Mouse (Mus musculus) frontal cortex, postnatal 14 days (tissue): Measurements from ENCODE around the gene Efcab2.
A peak's percentile ranks its signal among the peaks of the same experiment; 100 is the strongest.

Experiments used
- DNase-seq, 2 experiments: peaks; one replicate each; pipeline ENCODE4 v3.0.0; 2022; ENCODE audit warnings: low spot score in 2 of 2

Gene Efcab2

DNA sequence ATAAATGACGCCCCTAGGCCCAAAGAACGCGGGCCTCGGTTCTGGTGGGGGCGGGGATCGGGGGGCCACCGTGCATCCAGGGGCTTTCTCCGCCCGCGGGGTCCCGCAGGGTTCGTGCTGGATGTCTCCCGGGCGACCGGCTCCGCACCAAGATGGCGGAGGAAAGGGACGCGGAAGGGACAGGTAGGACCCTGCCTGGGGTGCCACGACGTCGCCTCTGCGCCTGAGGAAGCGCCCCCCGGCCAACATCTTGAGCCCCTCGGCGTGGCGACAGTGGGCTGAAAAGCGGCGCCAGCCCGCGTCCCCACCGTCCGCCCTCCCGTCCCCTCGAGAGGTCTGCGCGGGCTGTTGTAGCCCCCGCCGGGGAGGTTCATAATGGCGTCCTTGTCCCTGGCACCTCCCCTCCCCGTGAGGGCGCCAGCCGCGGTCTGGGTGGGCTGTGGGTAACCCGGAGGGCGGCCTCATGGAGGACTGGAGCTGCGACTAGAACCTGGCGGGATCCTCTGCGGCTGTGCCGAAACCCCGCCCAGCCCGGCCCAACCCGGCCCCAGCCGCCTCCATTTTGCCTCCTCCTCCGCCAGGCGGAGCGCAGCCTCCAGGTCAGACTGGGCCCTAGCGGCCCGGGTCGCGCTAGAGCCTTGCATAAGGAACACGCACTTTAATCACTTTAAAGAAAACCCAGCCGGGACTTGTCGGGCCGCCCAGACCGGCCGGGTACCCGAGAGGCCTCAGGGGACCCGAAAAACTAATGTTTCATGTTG is at the start of gene Efcab2:
TSS of gene Efcab2 (plus strand) at position 135 of the 761 bp plus-strand sequence.
- peak; percentile 75 to 78 for DNase-seq

DNA sequence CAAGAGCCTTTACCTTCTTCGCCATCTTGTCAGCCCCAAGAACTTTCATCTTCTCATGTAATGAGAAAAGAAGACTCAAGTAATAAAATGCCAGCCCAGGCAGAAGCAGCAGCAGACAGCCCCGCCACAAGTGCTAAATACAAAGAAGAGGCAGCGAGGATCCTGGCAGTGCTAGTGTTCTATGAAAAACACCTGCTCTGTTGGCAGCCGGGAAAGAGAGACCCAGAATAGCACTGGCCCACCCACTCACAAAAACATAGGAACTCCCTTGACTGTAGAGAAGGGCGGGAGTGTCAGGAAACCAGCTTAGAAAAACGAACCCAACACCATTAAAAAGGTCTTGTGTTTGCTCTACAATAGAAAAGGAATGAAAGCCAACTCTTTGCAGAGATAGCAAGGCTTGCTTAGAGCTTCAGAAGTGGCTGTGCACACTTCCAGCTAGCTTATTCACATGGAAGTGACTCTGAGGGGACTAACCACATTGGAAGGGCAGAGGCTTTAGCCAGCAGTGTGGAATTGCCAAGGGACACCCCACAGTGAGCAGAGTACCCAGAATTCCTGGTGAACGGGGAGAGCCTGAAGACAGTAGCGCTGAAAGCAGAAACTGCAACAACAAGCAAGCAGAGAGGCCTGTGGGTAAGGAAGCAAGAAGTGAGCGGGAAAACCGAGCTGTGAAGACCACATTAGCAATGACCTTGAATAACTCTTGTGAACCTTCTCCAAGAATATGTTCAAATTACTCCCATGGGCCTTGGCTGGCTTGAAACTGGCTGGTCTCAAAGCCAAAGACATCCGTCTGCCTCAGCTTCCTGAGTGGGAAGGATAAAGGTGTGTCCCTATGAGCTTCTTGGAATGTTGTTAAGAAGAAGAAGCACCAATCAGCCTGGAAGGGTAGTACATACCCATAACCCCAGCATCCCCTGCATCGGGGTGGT is 47.8 kb upstream of the Efcab2 start:
- peak; percentile 42 to 67 for DNase-seq

DNA sequence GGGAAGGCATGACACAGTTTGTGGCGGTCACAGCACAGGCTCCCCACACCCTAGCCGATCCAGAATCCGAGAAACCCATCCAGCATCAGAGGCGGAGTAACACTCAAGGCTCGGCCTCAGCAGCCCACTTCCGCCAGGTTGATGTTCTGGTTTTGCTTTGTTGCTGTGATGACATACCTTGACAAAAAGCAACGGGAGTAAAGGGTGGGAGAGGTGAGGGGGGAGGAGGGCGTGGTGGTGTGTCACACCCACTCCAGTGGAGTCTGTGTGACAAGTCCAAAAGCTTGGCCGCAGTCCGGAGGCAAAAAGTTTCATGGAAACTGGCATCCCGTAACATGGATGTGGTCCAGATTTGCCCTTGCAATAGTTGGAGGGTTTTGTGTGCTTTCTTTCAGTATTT is 45.6 kb upstream of the Efcab2 start:
- no peak for DNase-seq

DNA sequence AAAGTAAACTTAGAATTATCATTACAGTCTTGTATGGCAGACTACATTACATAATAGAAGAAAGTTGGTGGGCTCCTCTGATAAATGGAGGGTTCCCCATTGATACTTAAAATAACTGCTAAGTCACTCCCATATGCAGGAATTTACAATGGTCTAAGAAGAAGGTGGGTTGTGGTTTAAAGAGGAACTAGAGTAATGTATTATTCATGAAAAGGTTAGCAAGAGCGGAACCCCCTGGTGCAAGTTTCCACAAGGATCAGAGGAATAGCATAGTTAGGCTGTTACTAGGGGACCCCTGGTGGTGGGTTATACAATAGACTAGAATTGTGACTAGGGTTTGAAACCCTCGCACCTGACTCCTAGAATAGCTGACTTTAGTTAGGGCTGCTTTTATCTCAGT is 45.2 kb upstream of the Efcab2 start:
- DNase-seq = no peak

DNA sequence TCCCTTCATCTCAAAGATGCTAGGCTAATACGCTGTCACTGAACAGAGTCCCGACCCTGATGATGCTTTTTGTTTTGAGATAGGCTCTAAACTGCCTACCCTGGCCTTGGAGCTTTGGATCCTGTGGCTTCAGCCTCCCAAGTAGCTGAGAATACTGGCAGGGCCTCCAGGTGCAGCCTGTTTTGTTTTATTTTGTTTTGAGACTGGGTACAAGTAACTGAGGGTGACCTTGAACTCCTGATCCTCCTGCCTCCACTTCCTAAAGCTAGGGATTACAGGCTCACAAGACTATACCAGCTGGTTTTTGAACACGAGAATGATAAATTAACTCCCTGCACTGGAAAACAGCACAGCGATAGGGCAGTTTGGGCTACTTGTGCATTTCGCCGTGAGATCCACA is 40.7 kb upstream of the Efcab2 start:
- DNase-seq = no peak

DNA sequence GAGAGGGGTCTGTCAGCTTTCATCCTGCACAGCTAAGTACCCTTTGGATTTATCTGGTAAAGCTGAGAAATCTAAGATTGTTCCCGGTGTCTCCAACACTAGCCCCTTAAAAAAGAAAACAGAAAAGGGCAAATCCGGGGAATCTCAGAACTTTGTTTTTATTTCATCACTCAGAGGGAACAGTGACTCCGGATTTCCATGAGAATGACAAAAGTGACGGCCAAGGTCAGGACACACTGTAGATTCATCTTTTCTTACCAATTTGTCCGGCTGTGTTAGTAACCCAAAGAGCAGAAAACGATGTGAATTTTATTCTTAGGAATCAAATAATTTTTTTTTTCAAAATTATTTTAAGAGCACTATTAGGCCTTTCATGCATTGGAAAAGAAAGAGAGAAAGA is 37.8 kb upstream of the Efcab2 start:
- no peak for DNase-seq

DNA sequence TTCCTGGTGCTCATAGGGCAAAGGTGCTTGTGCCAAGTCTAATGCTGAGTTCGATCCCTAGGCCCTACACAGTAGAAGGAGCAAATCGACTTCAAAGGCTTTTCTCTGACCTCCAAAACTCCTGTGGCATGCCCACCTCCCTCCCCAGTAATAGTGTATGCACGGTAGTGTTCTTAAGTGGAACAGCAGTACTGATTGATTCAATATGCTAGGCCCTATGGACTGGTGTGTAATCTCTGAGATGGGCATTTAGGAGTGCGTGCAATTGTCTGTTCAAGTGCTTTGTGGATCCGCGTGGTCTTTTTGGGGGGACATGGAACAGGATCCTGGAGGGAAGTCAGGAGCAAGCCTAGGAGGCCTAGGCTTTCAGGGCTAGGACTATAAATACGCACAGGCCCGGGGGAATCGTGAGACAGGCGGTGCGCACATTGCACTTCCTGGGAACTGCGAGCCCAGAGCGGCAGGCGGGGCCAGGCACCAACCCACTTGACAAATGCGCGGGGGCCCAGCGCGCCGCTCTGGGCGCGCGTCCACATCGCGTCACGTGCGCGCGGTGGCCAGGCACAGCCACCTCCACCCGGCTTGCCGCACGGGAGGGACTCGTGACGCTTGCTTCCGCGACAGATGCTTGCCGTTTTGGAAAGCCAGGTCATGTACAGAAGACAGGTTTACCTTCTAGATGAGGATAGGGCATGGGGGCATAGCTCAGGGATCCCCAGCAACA is 37.2 kb upstream of the Efcab2 start:
- DNase-seq = peak; percentile 87 to 88

DNA sequence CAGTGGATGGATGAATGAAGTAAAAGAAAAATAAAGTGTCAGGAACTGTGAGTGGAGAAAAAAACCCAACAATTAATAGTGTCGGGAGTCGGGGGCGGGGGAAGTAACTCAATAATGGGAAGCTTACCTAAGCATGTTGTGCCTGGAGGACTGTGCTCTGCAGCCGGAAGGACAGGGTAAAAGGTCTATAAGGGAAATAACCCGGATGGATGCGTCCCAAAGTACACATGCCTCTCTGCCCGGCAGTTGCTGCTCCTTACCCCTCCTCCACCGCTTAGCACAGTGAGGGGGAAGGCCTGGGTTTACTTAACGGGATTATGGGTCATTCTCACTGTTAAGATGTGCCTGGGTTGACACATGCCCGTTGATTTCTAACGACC is 36.6 kb upstream of the Efcab2 start:
- no peak for DNase-seq

DNA sequence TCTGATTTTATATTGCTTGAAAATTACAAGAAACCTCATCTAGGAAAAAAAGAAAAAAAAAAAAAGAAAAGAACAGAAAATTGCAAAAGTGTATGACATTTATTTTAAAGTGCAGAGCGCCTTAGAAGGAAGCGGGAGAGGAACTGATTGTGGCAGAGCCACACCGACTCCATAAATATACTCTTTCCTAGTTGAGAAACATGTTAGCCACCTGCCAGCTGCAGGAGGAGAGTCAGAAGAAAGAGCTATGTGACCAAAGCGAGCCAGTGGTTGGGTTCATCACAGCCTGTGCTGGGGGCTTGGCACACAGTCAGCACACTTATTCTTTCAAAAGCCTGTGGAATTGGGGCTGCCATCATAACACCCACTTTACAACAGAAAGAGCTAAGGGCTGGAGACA is 33.2 kb upstream of the Efcab2 start:
- no peak for DNase-seq

DNA sequence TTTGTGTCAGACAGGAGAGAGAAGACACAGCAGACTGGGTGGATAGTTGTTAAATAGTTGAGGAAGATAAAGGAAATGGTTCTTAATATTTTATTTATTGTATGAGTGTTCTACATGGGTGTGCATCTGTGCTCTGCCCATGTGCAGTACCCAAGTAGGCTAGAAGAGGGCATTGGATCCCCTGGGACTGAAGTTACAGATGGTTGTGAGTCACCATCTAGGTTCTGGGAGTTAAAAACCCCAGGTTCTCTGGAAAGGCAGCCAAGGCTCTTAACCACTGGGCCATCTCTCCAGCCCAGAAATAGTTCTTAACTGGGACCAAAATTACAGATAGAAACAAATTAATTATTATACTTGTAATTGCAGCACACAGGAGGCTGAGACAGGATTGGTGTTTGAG is 30.5 kb upstream of the Efcab2 start:
- DNase-seq = no peak

DNA sequence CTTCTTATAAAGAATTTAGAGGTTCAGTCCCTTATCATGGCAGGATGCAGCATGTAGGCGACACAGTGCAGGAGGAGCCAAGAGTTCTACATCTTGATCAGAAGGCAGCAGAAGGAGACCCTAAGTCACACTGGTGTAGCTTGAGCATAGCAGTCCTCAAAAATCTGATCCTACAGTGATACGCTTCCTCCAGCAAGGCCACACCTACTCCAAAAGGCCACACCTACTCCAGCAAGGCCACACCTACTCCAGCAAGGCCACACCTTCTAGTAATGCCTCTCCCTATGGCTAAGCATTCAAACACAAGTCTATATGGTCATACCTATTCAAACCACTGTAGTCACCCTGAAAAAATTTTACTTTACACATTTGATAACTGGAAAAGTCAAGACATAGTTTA is 29.8 kb upstream of the Efcab2 start:
- DNase-seq = no peak

DNA sequence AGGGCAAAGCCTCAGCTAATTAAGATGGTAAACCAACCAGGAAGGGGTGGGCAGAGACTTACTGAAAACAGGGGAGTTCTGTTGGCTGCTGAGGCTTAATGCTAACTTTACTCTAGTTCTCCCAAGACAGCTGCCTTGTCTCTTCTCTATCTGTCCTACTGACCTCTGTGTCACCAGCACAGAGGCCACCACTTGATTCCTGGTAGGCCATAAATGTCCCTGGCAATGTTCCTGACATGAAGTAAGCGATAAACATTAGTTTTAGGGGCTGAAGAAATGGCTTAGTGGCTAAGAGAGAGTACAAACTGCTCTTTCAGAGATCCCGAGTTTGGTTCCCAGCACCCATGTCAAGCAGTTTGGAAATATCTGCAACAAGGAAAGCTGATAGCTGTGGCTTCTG is 29.0 kb upstream of the Efcab2 start:
- DNase-seq = no peak

DNA sequence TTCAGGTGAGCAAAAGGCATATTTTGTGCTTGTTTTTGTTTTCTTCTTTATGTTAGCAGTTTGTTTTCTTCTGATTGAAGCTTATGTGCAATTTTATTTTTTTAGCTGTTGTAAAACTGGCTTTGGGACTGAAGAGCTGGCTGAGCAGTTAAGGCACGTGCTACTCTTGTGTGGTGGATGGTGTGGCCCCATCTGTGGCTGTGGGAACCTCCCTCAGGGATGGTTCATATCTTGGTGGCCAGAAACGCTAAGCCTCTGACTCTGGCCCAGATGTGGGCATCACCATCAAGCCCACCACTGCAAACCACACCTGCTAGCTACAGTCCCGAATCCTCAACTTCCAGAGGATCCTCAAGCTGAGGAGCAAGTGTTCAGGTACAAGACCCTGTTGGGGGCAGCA is 27.8 kb upstream of the Efcab2 start:
- no peak for DNase-seq

DNA sequence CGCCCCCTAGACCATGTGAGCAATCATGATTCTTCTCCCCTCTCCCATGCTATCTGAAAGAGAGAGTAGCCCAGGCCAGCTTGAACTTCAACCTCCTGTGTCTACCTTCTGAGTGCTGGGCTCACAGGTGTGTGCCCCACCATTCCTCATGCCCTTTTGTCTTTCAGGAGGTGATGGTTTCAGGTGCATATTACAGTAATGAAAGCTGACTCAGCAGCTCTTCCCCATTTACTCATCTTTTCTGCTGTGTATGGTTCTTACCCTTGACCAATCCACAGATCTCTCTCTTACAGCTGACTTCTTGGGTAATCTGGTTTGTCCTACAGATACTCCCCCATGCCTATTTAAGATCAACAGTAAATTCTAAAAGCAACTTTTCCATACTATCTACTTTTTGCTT is 26.7 kb upstream of the Efcab2 start:
- DNase-seq = no peak

DNA sequence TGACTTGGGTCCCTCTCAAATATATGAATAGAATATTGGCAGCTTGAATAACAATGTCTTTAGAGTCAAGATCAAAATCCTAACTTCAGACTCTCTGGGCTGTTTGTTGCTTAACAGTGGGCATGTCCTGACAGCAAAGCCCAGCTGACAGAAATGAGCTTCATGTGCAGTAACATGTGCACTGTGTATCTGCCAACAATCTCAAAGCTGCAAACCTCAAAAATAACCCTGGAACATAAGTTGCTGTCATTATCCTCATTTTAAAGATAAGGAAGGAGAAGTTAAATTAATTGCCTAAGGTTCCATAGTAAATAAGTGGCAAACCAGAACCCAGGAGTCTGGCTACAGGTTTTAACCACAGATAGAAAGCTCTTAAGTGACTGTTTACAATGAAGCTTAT is 23.7 kb upstream of the Efcab2 start:
- DNase-seq = no peak

DNA sequence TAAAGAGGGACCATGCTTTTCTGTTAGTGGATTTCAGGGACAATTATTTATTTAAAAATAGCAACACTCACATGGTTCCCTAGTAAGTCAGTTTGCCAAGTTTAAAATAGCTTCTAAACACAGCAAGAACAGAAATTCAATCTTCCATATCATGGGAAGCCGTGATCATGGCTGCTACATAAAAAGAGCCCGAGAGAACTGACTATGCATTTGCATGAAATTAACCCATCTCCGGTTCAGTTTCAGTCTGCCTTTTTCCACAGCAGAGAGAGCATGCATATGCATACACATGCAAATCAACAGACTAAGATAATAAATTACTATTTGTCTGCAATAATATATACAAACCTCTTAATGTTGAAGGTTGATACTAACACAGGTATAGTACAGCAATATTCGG is 17.1 kb upstream of the Efcab2 start:
- DNase-seq = no peak

DNA sequence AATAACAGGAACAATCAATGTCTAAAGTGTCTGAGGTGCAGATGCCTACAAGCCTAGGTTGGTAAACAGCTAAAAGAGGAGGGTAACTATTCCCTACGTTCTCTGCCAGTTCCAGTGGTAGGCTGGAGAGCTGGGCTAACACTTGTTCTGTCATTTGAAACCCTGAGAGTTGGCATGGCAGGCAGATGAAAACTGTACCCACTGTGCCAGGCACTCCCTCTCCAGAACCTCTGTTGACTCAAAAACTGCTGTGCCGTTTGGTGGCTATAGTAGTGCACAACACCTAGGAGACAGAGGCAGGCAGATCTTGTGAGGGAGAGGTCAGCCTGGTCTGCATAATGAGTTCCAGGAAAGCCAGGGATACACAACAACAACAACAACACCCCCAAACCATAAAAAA is 16.5 kb upstream of the Efcab2 start:
- no peak for DNase-seq

DNA sequence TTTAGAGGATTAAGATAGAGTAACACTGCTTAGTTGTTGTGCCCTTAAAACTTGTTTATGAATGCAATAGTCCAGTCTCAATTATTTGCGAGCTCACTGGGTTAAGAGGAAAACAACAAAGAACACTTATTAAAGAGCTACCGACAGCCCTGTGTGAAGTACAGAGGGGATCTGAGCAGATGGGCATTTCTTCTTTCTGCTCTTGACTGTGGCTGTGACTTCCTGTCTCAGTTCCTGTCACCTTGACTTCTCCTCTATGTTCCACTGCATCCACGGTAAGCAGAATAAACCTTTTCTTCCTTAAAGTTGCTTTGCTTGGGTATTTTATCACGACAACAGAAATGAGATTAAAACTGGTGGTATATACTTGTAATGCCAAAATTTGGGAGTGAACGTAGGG is 12.9 kb upstream of the Efcab2 start:
- no peak for DNase-seq

DNA sequence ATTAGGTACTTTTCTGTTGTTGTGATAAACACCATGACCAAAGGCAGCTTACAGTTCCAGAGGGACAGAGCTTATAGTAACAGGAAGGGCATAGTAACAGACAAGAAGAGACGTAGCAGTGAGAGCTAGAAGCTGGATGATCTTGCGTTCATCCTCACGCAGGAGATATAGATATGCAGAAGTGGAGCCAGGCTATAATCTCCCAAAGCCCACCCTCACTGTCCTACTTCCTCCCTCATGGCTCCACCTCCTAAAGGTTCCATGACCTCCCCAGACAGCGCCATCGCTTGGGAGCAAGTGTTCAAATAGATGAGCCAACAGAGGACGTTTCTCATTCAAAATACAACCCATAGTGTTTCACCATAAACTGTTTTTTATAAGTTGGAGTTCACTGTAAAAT is 10.8 kb upstream of the Efcab2 start:
- no peak for DNase-seq

DNA sequence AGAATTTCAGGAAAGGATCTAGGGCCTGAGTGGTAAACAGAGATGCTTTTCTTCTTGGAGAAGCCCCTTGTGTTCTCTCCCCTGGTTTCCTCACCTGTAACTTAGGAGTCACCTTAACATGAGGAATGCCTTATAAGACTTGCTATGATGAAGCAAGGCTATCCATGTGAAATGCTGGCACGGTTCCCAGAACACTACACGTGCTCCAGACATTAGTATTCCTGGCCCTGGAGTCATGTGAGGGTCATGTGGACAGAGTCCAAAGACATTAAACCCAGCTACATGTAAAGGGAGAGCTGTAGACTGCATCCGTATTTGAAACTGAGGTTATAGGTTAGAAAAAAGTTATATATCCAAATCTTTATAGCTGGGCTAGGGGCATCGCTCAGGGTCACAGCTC is 9.5 kb upstream of the Efcab2 start:
- DNase-seq = no peak

DNA sequence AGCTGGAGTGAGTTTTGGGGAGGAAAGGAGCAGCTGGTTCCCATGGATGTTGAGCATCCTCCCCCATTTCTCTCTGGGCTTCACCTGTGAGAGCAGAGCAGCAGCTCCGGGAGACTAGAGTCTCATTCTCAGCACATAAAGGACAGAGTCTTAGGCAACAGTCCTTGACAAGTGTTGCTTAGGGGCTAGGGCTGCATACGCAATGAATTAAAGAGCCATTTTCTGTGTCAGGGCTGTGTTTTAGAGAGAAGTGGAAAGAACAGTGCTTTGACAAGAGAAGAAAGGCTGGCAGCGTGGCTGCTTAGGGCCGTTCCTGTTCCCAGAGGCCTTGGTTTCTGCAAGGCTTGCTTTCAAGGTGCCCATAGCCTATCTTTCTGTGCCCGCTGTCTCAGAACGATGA is 6.0 kb upstream of the Efcab2 start:
- DNase-seq = no peak

DNA sequence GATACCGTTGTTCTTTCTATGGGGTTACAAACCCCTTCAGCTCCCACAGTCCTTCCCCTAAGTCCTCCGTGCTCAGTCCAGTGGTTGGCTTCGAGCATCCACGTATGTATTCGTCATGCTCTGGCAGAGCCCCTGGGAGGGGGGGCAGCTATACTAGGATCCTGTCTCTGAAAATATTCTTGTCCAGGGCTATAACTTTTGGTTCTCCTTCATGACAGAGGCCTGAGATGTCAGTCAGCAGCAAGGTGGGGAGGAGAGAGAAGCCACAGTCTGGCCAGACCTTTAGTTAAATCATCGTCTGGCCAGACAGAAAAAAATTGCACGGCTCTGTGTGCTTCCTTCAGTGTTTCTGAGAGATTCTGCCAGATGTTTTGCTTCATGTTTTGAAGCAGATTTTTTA is 5.2 kb upstream of the Efcab2 start:
- DNase-seq = no peak

DNA sequence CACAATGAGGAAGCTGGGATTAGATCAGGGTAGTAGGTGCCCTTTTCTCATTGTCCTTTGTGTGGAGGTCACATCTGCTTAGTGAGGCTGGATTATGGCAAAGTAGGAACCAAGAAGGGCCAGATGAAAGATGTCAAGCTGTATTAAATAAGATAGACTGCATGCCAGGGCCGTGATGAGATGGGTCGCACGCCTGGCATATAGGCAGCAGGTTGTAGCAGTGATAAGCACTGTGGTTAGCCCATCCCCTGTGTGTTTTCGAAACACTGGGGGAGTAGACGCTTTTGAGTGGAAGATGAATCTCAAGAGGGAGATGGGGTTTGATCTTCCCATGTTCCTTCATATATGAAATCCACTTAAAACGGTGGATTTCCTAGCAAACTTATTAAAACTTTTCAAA is 3.9 kb upstream of the Efcab2 start:
- DNase-seq = no peak
